Mouse (Mus musculus) midbrain, embryonic 12.5 days (tissue): ENCODE measurements at regions not wholly inside any gene's neighbourhood (a gene's known extent, or its start where the extent isn't known, plus 50 kb on each side); places are given as distances from the start of the nearest gene placed in this dataset.

ENCODE experiments used
- ATAC-seq: fragments of 200-750 bp; cut with Nextera tagmentation; 2 replicates; pipeline ENCODE4 v1.8.0; 2017; ENCODE audit warnings: low read depth, moderate TSS enrichment, moderate library complexity; ENCODE audit not compliant: low FRiP score
- H3K27ac ChIP-seq: fragments of 300-500 bp; sonication (generic); replicated peaks from 2 replicates; pipeline ENCODE4 v1.5.1; 2016; ENCODE audit warnings: mild to moderate bottlenecking
- H3K27me3 ChIP-seq: fragments of 300-500 bp; sonication (generic); 2 replicates; pipeline ENCODE4 v1.6.1; 2016; ENCODE audit warnings: mild to moderate bottlenecking
- H3K36me3 ChIP-seq: fragments of 300-500 bp; sonication (generic); 2 replicates; pipeline ENCODE4 v1.6.1; 2016
- H3K4me1 ChIP-seq: fragments of 300-500 bp; sonication (generic); 2 replicates; pipeline ENCODE4 v1.6.1; 2016
- H3K4me2 ChIP-seq: fragments of 300-500 bp; sonication (generic); replicated peaks from 2 replicates; pipeline ENCODE4 v1.6.1; 2016; ENCODE audit warnings: mild to moderate bottlenecking, moderate library complexity
- H3K4me3 ChIP-seq: fragments of 300-500 bp; sonication (generic); 2 replicates; pipeline ENCODE4 v1.5.1; 2016; ENCODE audit warnings: mild to moderate bottlenecking
- H3K9ac ChIP-seq: fragments of 300-500 bp; sonication (generic); replicated peaks from 2 replicates; pipeline ENCODE4 v1.6.1; 2016; ENCODE audit warnings: mild to moderate bottlenecking, moderate library complexity
- H3K9me3 ChIP-seq: fragments of 300-500 bp; sonication (generic); 2 replicates; pipeline ENCODE4 v1.6.1; 2016; ENCODE audit warnings: mild to moderate bottlenecking
- WGBS: fragments of 180-500 bp; shearing (Covaris S2); methylation state at CpG from one replicate; pipeline ENCODE4 v1.1.7; 2016; 5-methylcytosine and 5-hydroxymethylcytosine counted together

DNA sequence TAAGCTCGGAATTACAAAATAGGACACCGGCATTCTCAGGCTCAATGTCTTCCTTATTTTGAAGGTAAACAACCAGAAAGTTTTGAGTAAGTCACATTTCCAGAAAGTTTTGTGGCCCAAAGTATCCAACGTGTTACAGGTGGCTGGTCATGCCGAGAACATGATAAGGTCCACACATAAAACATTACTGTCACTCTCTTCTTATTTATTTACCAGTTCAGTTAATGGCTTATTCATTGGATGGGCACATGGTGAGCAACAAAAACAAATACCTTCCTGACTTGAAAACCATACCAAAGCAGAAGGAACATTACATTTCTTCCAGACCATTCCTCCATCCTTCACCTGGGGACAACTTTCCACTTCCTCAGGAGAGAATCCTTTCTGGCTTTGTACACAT, 345.5 kb upstream of the Arid1b start:
- WGBS = 90% methylated on average over 4 of the region's 4 CpGs
- no peak overlapping the region for H3K9ac ChIP-seq
- no peak for ATAC-seq
- H3K36me3 ChIP-seq = no peaks in the 10 kb centered on the region
- H3K4me3 ChIP-seq = no peak overlapping the region
- no peak overlapping the region for H3K27ac ChIP-seq
- no peaks in the 10 kb centered on the region for H3K4me1 ChIP-seq
- H3K4me2 ChIP-seq = no peak overlapping the region
- H3K9me3 ChIP-seq = no peaks in the 10 kb centered on the region
- H3K27me3 ChIP-seq = no peaks in the 10 kb centered on the region

DNA sequence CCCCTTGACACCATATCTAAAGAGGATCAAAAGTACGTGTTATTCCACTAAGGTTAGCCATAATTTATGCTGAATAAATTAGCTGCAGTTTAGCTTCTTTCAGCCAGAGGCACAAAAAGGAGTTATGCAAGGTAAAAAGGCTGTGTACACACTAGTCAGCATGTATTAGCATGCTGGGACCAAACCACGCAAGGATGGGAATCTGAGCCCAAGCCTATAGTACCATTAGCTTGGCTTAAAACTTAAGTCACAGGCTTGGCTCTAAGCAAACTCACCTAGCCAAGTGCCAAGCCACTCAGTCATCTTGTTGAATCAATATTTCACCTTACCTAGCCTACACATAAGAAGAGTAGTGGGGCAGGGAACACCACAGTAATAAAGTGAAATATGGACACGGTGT, 339.9 kb upstream of the Arid1b start:
- H3K9me3 ChIP-seq = no peaks in the 10 kb centered on the region
- no peak for ATAC-seq

DNA sequence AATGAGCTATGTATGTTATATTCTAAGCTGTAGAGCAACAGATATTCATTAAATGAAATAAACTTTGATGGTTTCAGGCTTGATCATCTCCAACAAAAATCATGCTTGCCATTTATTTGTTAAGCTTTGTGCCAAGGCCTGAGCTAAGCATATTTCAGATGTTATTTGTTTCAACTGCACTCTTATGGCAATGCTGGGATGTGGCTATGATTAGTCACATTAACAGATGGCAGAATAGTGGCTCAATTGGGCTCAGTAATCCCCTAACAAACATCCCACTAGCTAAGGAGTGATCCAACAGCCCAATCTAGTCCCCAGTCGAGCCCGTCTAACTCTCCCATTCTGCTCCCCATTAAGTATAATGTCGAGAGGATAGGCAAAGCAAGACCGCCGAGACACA, 332.1 kb upstream of the Arid1b start:
- WGBS = 90% methylated on average over 5 of the region's 5 CpGs
- no peaks in the 10 kb centered on the region for H3K9me3 ChIP-seq
- no peak for ATAC-seq

More for the DNA sequence above, 339.9 kb upstream of the Arid1b start:
- no peaks in the 10 kb centered on the region for H3K27me3 ChIP-seq
- WGBS = 65% methylated on average over 3 of the region's 3 CpGs
- H3K27ac ChIP-seq = no peak overlapping the region
- no peak overlapping the region for H3K4me3 ChIP-seq
- H3K4me1 ChIP-seq = no peaks in the 10 kb centered on the region
- H3K36me3 ChIP-seq = no peaks in the 10 kb centered on the region
- no peak overlapping the region for H3K9ac ChIP-seq
- H3K4me2 ChIP-seq = no peak overlapping the region

DNA sequence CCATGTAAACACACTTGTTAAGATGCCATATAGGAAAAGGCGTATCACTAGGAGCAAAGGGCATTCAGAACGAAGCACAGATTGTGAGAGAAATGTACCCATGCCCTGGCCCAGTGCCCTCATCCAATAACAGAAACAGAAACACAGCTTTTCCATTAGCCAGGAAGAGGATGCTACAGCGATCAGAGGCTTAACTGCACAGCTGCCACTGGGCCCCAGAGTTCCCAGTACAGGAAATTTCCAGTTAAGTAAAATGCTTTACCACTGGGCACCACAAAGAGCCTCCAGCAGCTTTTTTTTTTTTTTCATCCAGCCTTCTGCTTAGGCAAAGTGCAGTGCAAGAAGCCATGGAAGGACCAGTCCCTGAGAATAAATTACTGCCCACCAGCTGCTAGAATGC, 325.6 kb upstream of the Arid1b start:
- 71% methylated on average over 3 of the region's 3 CpGs for WGBS
- Histone ChIP-seq H3K36me3 (no peaks in the 10 kb centered on the region), H3K27me3 (peaks cover 30% of the 10 kb centered on the region), H3K4me1 (peaks cover 3% of the 10 kb centered on the region; the same call in 1 of the 2 replicates), H3K4me2 (no peak overlapping the region), H3K4me3 (no peak overlapping the region), H3K27ac (no peak overlapping the region), H3K9ac (no peak overlapping the region), H3K9me3 (no peaks in the 10 kb centered on the region)
- ATAC-seq = no peak

More for the DNA sequence above, 332.1 kb upstream of the Arid1b start:
- Histone ChIP-seq H3K27ac (no peak overlapping the region), H3K4me1 (no peaks in the 10 kb centered on the region), H3K36me3 (no peaks in the 10 kb centered on the region), H3K9ac (no peak overlapping the region), H3K4me2 (no peak overlapping the region), H3K4me3 (no peak overlapping the region), H3K27me3 (peaks cover 7% of the 10 kb centered on the region; the same call in 1 of the 2 replicates)

DNA sequence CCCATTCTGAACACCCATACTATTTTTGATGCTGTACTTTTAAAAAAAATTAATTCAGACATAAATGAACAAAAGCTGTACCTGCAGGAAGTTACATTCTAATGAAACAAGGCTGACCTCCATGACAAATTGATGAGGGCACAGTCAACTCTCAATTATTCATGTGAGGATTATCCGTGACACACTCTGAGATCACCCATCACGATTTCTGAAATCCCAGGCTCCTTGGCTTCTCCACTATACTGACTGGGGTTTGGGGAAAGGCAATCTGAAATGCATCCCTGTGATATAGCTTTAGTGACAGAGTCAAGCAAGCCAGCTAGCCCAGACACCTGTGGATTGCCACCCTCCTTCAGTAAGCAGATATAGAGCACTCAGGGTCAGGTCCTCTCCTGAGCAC, 320.9 kb upstream of the Arid1b start:
- H3K4me1 ChIP-seq = peaks cover 3% of the 10 kb centered on the region; the same call in 1 of the 2 replicates
- no peaks in the 10 kb centered on the region for H3K36me3 ChIP-seq
- H3K9ac ChIP-seq = no peak overlapping the region
- H3K9me3 ChIP-seq = no peaks in the 10 kb centered on the region
- no peak for ATAC-seq
- no peak overlapping the region for H3K4me2 ChIP-seq
- peaks cover 42% of the 10 kb centered on the region for H3K27me3 ChIP-seq
- H3K27ac ChIP-seq = no peak overlapping the region
- 45% methylated on average over 2 of the region's 2 CpGs for WGBS
- H3K4me3 ChIP-seq = no peak overlapping the region

DNA sequence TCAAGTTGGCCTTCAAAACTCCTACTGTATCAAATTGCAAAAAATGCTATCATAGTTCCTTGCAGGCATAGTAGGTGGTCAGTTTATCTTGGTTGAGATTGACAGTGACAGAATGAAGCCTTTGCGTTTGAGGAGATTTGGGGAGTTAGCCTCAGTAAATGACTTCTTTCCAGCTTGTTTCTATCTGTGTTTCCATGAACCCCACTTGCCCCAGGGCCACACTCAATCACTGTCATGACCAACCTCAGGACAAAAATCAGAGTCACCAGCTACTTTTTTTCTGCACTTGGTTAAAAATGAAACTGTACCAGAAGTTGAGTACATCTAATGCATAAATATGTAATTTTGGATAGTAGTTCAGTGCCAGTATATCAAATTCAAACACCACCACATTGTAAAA, 287.7 kb upstream of the Arid1b start:
- Histone ChIP-seq H3K4me3 (no peak overlapping the region), H3K4me1 (no peaks in the 10 kb centered on the region), H3K36me3 (no peaks in the 10 kb centered on the region), H3K4me2 (no peak overlapping the region), H3K27ac (no peak overlapping the region), H3K9me3 (no peaks in the 10 kb centered on the region), H3K9ac (no peak overlapping the region), H3K27me3 (no peaks in the 10 kb centered on the region)
- WGBS = 83% methylated on average over 1 of the region's 1 CpGs
- no peak for ATAC-seq

DNA sequence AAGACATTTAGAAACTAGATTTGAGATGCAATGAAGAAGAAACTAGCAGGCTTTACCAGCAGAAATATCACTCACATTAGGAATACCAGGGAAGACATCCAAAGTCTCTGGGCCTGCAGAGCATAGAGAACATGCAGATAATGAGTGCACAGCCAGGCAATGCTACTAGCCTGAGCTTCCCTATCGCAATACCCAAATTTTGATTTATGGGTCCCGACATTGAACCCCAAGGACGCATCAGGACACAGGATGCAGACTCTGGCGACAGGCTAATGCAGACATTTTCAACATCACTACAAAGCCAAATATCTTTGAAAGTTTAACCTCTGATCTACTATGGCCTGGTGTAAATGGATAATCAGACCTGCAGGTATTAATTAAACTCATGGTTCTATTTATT, 273.1 kb upstream of the Arid1b start:
- no peak overlapping the region for H3K27ac ChIP-seq
- H3K27me3 ChIP-seq = no peaks in the 10 kb centered on the region
- H3K9ac ChIP-seq = no peak overlapping the region
- H3K4me3 ChIP-seq = no peak overlapping the region
- ATAC-seq = no peak
- H3K4me2 ChIP-seq = no peak overlapping the region
- no peaks in the 10 kb centered on the region for H3K4me1 ChIP-seq
- H3K36me3 ChIP-seq = no peaks in the 10 kb centered on the region
- no peaks in the 10 kb centered on the region for H3K9me3 ChIP-seq
- 94% methylated on average over 4 of the region's 4 CpGs for WGBS

DNA sequence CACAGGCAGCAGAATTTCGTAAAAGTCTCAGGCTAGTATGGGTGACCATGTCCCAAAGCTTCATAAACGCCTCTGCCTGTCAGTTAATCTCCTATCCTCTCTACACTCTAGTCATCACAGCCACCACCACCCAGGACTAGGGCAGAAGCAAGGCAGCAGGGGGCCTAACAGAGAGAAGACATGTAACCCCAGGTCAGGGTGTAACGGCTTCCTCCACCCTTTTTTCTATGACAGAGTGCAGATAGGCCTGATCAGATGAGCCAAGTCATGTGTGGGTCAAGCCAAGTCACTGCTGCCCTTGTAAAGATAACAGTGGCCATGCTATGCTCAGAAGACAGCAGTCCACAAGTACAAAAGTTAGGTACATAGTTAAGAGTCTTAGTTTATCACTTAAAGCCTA, 270.1 kb upstream of the Arid1b start:
- Histone ChIP-seq H3K4me3 (no peak overlapping the region), H3K9ac (no peak overlapping the region), H3K27me3 (no peaks in the 10 kb centered on the region), H3K4me1 (no peaks in the 10 kb centered on the region), H3K4me2 (no peak overlapping the region), H3K27ac (no peak overlapping the region), H3K36me3 (no peaks in the 10 kb centered on the region), H3K9me3 (no peaks in the 10 kb centered on the region)
- WGBS = 85% methylated on average over 3 of the region's 3 CpGs
- no peak for ATAC-seq

DNA sequence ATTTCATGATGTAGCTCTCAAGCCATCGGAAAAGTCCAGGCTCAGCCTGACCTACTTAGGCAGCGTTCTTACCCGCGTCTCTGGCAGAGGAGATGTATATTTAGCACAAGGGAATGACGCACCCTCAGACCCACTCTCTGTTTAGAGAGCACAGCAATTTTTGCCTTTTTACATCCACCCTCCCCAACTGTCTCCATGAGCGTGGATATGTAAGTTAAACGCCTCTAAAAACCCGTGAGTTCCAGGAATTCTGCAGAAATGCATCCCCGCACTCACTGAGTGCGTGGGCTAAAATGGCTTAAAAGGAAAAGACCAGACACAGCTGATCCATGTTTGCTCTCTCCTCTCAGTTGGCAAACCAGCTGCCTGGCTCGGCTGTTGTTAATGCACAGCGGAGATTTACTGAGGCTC, 267.8 kb upstream of the Arid1b start:
- Histone ChIP-seq H3K36me3 (no peaks in the 10 kb centered on the region), H3K9me3 (no peaks in the 10 kb centered on the region), H3K27me3 (0 out of 2 replicates have a peak, but pooled peaks cover 5% of the 10 kb centered on the region), H3K4me1 (peaks cover 4% of the 10 kb centered on the region; the same call in 1 of the 2 replicates), H3K4me3 (no peak overlapping the region), H3K4me2 (no peak overlapping the region), H3K27ac (no peak overlapping the region), H3K9ac (no peak overlapping the region)
- WGBS = 75% methylated on average over 12 of the region's 12 CpGs
- ATAC-seq = no peak

DNA sequence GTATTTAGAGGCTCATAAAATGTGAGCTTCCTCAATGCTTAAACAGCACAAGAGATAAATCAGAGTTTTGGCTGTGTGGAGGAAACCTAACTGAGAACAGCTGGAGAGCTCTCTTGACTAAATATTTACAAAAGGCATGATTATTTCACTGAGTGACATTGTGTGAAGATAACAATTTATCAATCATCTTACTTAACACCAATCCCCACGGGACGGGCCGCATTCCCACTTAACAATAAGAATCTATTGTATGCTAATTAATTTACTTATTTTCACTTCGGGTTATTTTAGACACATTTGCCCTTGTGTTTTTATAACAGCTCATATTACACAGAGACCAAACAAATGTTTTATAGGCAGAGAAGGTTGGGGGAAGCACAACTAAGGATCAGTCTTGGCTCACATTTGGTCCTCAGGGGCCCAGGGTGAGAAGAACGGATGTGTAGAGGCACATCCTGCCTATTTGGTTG, 259.7 kb upstream of the Arid1b start:
- ATAC-seq = no peak
- Histone ChIP-seq H3K9me3 (no peaks in the 10 kb centered on the region), H3K4me1 (peaks cover 13% of the 10 kb centered on the region), H3K4me2 (no peak overlapping the region), H3K36me3 (no peaks in the 10 kb centered on the region), H3K27me3 (peaks cover 5% of the 10 kb centered on the region; the same call in 1 of the 2 replicates), H3K27ac (no peak overlapping the region), H3K4me3 (no peak overlapping the region), H3K9ac (no peak overlapping the region)
- 82% methylated on average over 5 of the region's 5 CpGs for WGBS

DNA sequence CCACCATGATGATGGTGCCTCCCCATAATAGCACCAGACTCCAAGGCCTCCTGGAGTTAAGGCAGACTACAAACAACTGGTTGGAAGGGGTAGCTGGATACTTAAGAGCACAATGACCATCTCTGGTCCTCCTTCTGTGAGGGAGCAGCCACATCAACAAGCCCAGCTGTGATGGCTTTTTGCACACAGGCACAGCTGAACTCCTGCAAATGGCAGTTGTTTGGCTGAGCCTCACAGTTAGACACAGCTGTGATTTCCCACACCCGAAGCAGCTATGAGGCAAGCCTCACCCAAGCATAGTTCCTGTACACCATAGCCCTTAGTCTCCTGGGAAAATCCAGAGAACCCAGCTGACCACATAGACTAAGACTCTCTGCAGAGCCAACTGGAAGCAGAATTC, 258.9 kb upstream of the Arid1b start:
- Histone ChIP-seq H3K9me3 (no peaks in the 10 kb centered on the region), H3K27me3 (peaks cover 5% of the 10 kb centered on the region; the same call in 1 of the 2 replicates), H3K4me2 (no peak overlapping the region), H3K27ac (no peak overlapping the region), H3K36me3 (no peaks in the 10 kb centered on the region), H3K4me3 (no peak overlapping the region), H3K4me1 (peaks cover 13% of the 10 kb centered on the region), H3K9ac (no peak overlapping the region)
- ATAC-seq = no peak
- 69% methylated on average over 1 of the region's 1 CpGs for WGBS

DNA sequence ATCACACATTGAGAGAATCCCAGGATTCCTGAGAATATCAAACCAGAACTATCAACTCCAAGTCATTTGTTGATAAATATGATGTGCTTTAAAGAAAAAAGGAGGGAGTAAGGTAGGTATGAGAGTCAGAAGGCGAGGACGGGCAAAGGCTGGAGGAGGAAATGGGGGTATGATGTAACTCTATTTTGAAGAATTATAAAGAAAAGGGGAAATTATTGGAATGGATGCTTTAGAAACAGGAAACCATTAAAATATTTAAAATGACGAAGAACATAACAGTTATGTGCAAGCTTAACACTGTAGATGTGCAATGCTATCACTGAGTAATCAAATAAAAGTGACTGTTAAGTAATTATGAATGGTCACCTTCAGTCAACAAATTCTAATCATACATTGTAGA, 257.4 kb upstream of the Arid1b start:
- Histone ChIP-seq H3K27ac (no peak overlapping the region), H3K4me2 (no peak overlapping the region), H3K27me3 (no peaks in the 10 kb centered on the region; the same call in 1 of the 2 replicates), H3K9me3 (no peaks in the 10 kb centered on the region), H3K4me1 (peaks cover 13% of the 10 kb centered on the region), H3K36me3 (no peaks in the 10 kb centered on the region), H3K9ac (no peak overlapping the region), H3K4me3 (no peak overlapping the region)
- no peak for ATAC-seq
- WGBS = 91% methylated on average over 3 of the region's 3 CpGs
